Comparison of ENCODE assay signal across 23 mouse cellular contexts in the genomic region with DNA sequence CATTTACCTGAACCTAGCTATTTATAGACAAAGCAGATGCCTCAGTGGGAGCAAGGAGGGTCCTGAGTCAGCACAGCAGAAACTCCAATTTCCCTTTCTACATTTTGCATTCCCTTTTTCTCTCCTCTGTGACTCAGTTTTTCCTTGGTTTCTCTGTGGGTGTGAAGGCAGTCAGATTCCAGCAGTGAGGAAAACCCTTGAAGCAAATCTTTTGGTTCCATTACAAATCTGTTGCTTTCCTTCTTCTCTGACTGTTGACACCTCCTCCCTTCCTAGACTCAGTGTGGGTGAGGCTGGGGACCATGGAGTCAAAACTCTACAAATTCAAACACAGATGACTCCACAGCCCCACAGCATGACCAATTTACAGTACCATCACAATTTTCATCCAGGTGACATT. TPM values are rescaled to one million over a fixed set of nuclear protein-coding genes. Genes with fewer than 3 reads are reported as not detected.
"Had no signal": no experiment of that assay in that cellular context is flagged by ENCODE, and none has a peak within 500 bp of the region (broad histone marks: within the 10 kb centered on the region; RNA-seq: fewer than 3 reads in every experiment).

No protein-coding gene starts in this region.

- H3K9me3 ChIP-seq: megakaryocyte, embryonic 14.5 days; midbrain, embryonic 13.5 days; midbrain, embryonic 15.5 days; neural tube, embryonic 12.5 days; stomach, embryonic 15.5 days had no signal

- H3K9ac ChIP-seq: liver, embryonic 14.5 days; lung, embryonic 14.5 days; midbrain, embryonic 13.5 days; midbrain, embryonic 15.5 days; neural tube, embryonic 12.5 days; stomach, embryonic 15.5 days had no signal

- ATAC-seq: midbrain, embryonic 13.5 days; midbrain, embryonic 15.5 days had no signal

- H3K4me3 ChIP-seq: megakaryocyte, embryonic 14.5 days; midbrain, embryonic 13.5 days; midbrain, embryonic 15.5 days; neural tube, embryonic 12.5 days; stomach, embryonic 15.5 days had no signal

- H3K4me1 ChIP-seq: megakaryocyte, embryonic 14.5 days; midbrain, embryonic 15.5 days; neural tube, embryonic 12.5 days; stomach, embryonic 15.5 days had no signal

- H3K4me2 ChIP-seq: lung, embryonic 14.5 days; midbrain, embryonic 11.5 days; midbrain, embryonic 13.5 days; midbrain, embryonic 15.5 days; neural tube, embryonic 12.5 days; stomach, embryonic 15.5 days had no signal

- H3K36me3 ChIP-seq: midbrain, embryonic 13.5 days; midbrain, embryonic 15.5 days; neural tube, embryonic 12.5 days; stomach, embryonic 15.5 days had no signal

- H3K27me3 ChIP-seq: megakaryocyte, embryonic 14.5 days; midbrain, embryonic 13.5 days; midbrain, embryonic 15.5 days; neural tube, embryonic 12.5 days; stomach, embryonic 15.5 days had no signal

- H3K27ac ChIP-seq: liver, embryonic 14.5 days; midbrain, embryonic 13.5 days; midbrain, embryonic 15.5 days; neural tube, embryonic 12.5 days; stomach, embryonic 15.5 days; stomach, postnatal 0 days had no signal

- DNase-seq: lung, adult 18-20 months; lung, embryonic 14.5 days; lung, postnatal 10 days; lung, postnatal 4 days; right cerebral cortex, postnatal 25 days; thymus, adult 18-20 months; thymus, postnatal 14 days; thymus, postnatal 4 days had no signal

RNA-seq across cellular contexts. Expression of a gene that starts 45.3 kb away (rescaled TPM):
- polyA plus RNA-seq: liver, embryonic 14.5 days; liver, embryonic 16.5 days; lung, embryonic 14.5 days; lung, embryonic 16.5 days; midbrain, embryonic 11.5 days; midbrain, embryonic 13.5 days; midbrain, embryonic 15.5 days; midbrain, postnatal 0 days; neural tube, embryonic 12.5 days; neural tube, embryonic 14.5 days; spleen, adult 2 months; stomach, embryonic 15.5 days; stomach, postnatal 0 days; thymus, postnatal 0 days; urinary bladder, adult 2 months had no signal
